Mouse (Mus musculus): Measurements from ENCODE around the gene Fxn.
A peak's percentile ranks its signal among the peaks of the same experiment; 100 is the strongest.

Fxn gene

GRCm38 (mm10) chr19:24300994-24301767, 20.8 kb upstream of the Fxn start:
- DNase-seq (ENCODE audit: low spot score): peak; percentile 74

GRCm38 (mm10) chr19:24293537-24293936, 13.1 kb upstream of the Fxn start:
- no peak for DNase-seq (ENCODE audit: low spot score)

GRCm38 (mm10) chr19:24284187-24284586, 3.8 kb upstream of the Fxn start:
- no peak for DNase-seq (ENCODE audit: low spot score)

GRCm38 (mm10) chr19:24281288-24281980, 1.0 kb upstream of the Fxn start:
- no peak for DNase-seq (ENCODE audit: low spot score)

- peak; percentile 73 for DNase-seq (ENCODE audit: low spot score)
Observed at GRCm38 (mm10) chr19:24279706-24280600, 452 bp downstream of the Fxn start.

GRCm38 (mm10) chr19:24278859-24279258, 1.5 kb downstream of the Fxn start:
- DNase-seq (ENCODE audit: low spot score): no peak

- DNase-seq (ENCODE audit: low spot score): no peak
Observed at GRCm38 (mm10) chr19:24274281-24274680, 6.1 kb downstream of the Fxn start.

- peak; percentile 72 for DNase-seq (ENCODE audit: low spot score)
Observed at GRCm38 (mm10) chr19:24271746-24272426, 8.5 kb downstream of the Fxn start.

GRCm38 (mm10) chr19:24271326-24271725, 9.1 kb downstream of the Fxn start:
- DNase-seq (ENCODE audit: low spot score): peak; percentile 53

GRCm38 (mm10) chr19:24268531-24268930, 11.9 kb downstream of the Fxn start:
- DNase-seq (ENCODE audit: low spot score): no peak

- no peak for DNase-seq (ENCODE audit: low spot score)
Observed at GRCm38 (mm10) chr19:24266046-24266830, 14.2 kb downstream of the Fxn start.

- peak; percentile 88 for DNase-seq (ENCODE audit: low spot score)
Observed at GRCm38 (mm10) chr19:24264991-24265390, 15.4 kb downstream of the Fxn start.

GRCm38 (mm10) chr19:24262736-24263135, 17.7 kb downstream of the Fxn start:
- DNase-seq (ENCODE audit: low spot score): no peak

GRCm38 (mm10) chr19:24259390-24260351, 20.7 kb downstream of the Fxn start:
- DNase-seq (ENCODE audit: low spot score): no peak

GRCm38 (mm10) chr19:24258368-24258767, 22.0 kb downstream of the Fxn start:
- DNase-seq (ENCODE audit: low spot score): no peak

- DNase-seq (ENCODE audit: low spot score): no peak
Observed at GRCm38 (mm10) chr19:24257962-24258361, 22.4 kb downstream of the Fxn start.

- DNase-seq (ENCODE audit: low spot score): no peak
Observed at GRCm38 (mm10) chr19:24253657-24254260, 26.6 kb downstream of the Fxn start.

GRCm38 (mm10) chr19:24251869-24252268, 28.5 kb downstream of the Fxn start:
- DNase-seq (ENCODE audit: low spot score): no peak

- no peak for DNase-seq (ENCODE audit: low spot score)
Observed at GRCm38 (mm10) chr19:24243340-24243739, 37.1 kb downstream of the Fxn start.

Measured in layer of hippocampus, adult 11-12 months (tissue).